Mouse (Mus musculus): ENCODE measurements around the gene Tgif1. TPM values are rescaled to one million over a fixed set of nuclear protein-coding genes. Genes with fewer than 3 reads are reported as not detected.

The Tgif1 gene
- total RNA-seq, 1 experiment = 74.6 TPM

DNA sequence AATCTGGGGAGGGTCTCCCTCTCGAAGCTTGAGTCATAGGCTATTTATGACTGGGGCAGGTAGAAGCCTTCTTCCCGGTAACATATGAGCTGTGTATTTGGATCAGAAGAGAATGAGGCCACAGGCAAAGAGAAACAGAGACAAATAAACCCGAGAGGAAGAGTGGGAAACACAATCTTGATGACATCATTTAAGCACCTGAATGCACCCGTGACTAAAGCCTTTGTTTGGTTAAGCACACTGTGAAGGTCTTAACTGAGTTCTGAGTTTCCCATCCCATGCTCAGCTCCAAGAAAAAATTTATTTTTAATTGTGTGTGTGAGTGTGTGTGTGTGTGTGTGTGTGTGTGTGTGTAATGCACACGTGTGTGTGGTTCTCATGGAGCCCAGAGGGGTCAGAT, 39.8 kb upstream of the Tgif1 start:
- Histone ChIP-seq H3K4me1 (ENCODE audit: control insufficient read depth in 2 of 2, insufficient read depth in 2 of 2, low read length in 2 of 2, poor library complexity in 1 of 2) (peaks cover 3 to 17% of the 10 kb centered on the region in 2 experiments), H3K36me3 (ENCODE audit: control insufficient read depth, insufficient read depth, low read length, poor library complexity, severe bottlenecking) (no peaks in the 10 kb centered on the region), H3K9ac (ENCODE audit: insufficient read depth, low read depth, low read length, poor library complexity, severe bottlenecking) (peak overlapping the region; percentile 63; the same call in 1 of the 2 replicates), H3K9me3 (ENCODE audit: control insufficient read depth, insufficient read depth, low read depth, low read length) (no peaks in the 10 kb centered on the region), H3K4me3 (ENCODE audit: insufficient read depth in 1 of 2, low read depth in 1 of 2, low read length in 2 of 2, poor library complexity in 1 of 2, severe bottlenecking in 1 of 2) (peak overlapping the region; percentile 59 to 64), H3K27ac (ENCODE audit: insufficient read depth, low read depth, low read length, poor library complexity, severe bottlenecking) (peak overlapping the region; percentile 97)
- TF ChIP-seq CHD2 (IDR thresholded peaks at IDR 0.05; ENCODE audit: low read depth, low read length) (no peak), ZNF384 (IDR thresholded peaks at IDR 0.05; ENCODE audit: low read depth, low read length) (no peak), MAFK (IDR thresholded peaks at IDR 0.05; ENCODE audit: insufficient read depth, low read depth, low read length) (no peak), HCFC1 (IDR thresholded peaks at IDR 0.05; ENCODE audit: borderline replicate concordance, insufficient read depth, low read length) (no peak), ZC3H11A (IDR thresholded peaks at IDR 0.05; ENCODE audit: borderline replicate concordance, low read depth, low read length) (no peak)
- in situ Hi-C loops (cut with MboI; ENCODE audit: low sequenced_read_pairs in 2 of 2, unreplicated experiment in 2 of 2) = no loop called here
- no peak for DNase-seq (ENCODE audit: low read depth, low spot score)

DNA sequence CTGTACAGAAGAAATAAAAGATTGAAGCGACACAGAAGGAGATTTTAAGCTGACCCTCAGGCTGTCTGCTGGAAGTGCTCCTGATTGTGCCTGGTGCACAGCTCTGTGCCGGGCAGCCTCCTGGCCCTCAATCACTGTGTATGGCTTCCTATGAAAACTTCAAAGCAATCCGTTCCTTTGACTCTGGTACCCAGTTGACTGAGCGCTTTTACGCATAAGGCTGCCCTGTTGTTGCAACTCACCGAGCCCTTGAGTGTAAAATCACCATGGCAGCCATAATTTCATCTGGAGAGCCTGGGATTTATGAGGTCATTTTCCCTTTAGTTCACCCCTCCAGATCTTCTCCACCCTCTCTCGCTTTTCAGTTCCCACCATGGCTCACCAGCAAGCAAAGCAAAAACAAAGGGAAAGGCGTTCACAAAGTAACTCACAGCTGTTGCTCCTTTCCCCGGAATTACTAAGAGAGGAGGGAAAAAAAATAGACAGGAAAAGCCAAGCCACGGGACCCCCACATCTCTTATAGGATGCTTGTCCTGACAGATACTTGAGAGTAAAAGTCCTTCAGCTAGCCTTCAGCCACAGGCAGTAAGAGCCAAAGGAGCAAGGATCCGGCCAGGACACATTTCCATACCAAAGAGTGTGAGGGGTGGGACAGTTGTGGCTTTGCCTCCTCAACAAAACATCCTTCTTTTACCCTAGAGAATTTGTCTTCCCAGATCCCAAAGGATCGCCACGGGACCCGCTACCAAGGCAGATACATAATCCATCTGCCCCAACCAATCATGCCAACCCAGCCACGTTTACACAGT, 39.1 kb upstream of the Tgif1 start:
- Histone ChIP-seq H3K9ac (ENCODE audit: insufficient read depth, low read depth, low read length, poor library complexity, severe bottlenecking) (peak overlapping the region; percentile 63), H3K9me3 (ENCODE audit: control insufficient read depth, insufficient read depth, low read depth, low read length) (no peaks in the 10 kb centered on the region)
- no peak for DNase-seq (ENCODE audit: low read depth, low spot score)

GRCm38 (mm10) chr17:70890571-70890970, 37.2 kb upstream of the Tgif1 start:
- DNase-seq (ENCODE audit: low read depth, low spot score) = no peak
- Histone ChIP-seq H3K4me3 (ENCODE audit: insufficient read depth in 1 of 2, low read depth in 1 of 2, low read length in 2 of 2, poor library complexity in 1 of 2, severe bottlenecking in 1 of 2) (no peak overlapping the region; a peak in 1 of 4 replicates), H3K27ac (ENCODE audit: insufficient read depth, low read depth, low read length, poor library complexity, severe bottlenecking) (no peak overlapping the region), H3K9me3 (ENCODE audit: control insufficient read depth, insufficient read depth, low read depth, low read length) (no peaks in the 10 kb centered on the region), H3K4me1 (ENCODE audit: control insufficient read depth in 2 of 2, insufficient read depth in 2 of 2, low read length in 2 of 2, poor library complexity in 1 of 2) (peaks cover 8 to 27% of the 10 kb centered on the region in 2 experiments), H3K36me3 (ENCODE audit: control insufficient read depth, insufficient read depth, low read length, poor library complexity, severe bottlenecking) (no peaks in the 10 kb centered on the region), H3K9ac (ENCODE audit: insufficient read depth, low read depth, low read length, poor library complexity, severe bottlenecking) (no peak overlapping the region)
- in situ Hi-C loops (cut with MboI; ENCODE audit: low sequenced_read_pairs in 2 of 2, unreplicated experiment in 2 of 2) = no loop called here
- TF ChIP-seq ZC3H11A (IDR thresholded peaks at IDR 0.05; ENCODE audit: borderline replicate concordance, low read depth, low read length) (no peak), ZNF384 (IDR thresholded peaks at IDR 0.05; ENCODE audit: low read depth, low read length) (no peak), CHD2 (IDR thresholded peaks at IDR 0.05; ENCODE audit: low read depth, low read length) (no peak), HCFC1 (IDR thresholded peaks at IDR 0.05; ENCODE audit: borderline replicate concordance, insufficient read depth, low read length) (no peak), MAFK (IDR thresholded peaks at IDR 0.05; ENCODE audit: insufficient read depth, low read depth, low read length) (no peak)

More for the DNA sequence above, 39.1 kb upstream of the Tgif1 start:
- H3K27ac ChIP-seq (ENCODE audit: insufficient read depth, low read depth, low read length, poor library complexity, severe bottlenecking) = peak overlapping the region; percentile 97
- H3K4me1 ChIP-seq (ENCODE audit: control insufficient read depth in 2 of 2, insufficient read depth in 2 of 2, low read length in 2 of 2, poor library complexity in 1 of 2) = peaks cover 8 to 23% of the 10 kb centered on the region in 2 experiments
- TF ChIP-seq HCFC1 (IDR thresholded peaks at IDR 0.05; ENCODE audit: borderline replicate concordance, insufficient read depth, low read length) (no peak), ZNF384 (IDR thresholded peaks at IDR 0.05; ENCODE audit: low read depth, low read length) (no peak), ZC3H11A (IDR thresholded peaks at IDR 0.05; ENCODE audit: borderline replicate concordance, low read depth, low read length) (no peak), MAFK (IDR thresholded peaks at IDR 0.05; ENCODE audit: insufficient read depth, low read depth, low read length) (no peak), CHD2 (IDR thresholded peaks at IDR 0.05; ENCODE audit: low read depth, low read length) (no peak)
- peak overlapping the region; percentile 59 to 64 for H3K4me3 ChIP-seq (ENCODE audit: insufficient read depth in 1 of 2, low read depth in 1 of 2, low read length in 2 of 2, poor library complexity in 1 of 2, severe bottlenecking in 1 of 2)
- H3K36me3 ChIP-seq (ENCODE audit: control insufficient read depth, insufficient read depth, low read length, poor library complexity, severe bottlenecking) = no peaks in the 10 kb centered on the region
- in situ Hi-C loops (cut with MboI; ENCODE audit: low sequenced_read_pairs in 2 of 2, unreplicated experiment in 2 of 2) = no loop called here

DNA sequence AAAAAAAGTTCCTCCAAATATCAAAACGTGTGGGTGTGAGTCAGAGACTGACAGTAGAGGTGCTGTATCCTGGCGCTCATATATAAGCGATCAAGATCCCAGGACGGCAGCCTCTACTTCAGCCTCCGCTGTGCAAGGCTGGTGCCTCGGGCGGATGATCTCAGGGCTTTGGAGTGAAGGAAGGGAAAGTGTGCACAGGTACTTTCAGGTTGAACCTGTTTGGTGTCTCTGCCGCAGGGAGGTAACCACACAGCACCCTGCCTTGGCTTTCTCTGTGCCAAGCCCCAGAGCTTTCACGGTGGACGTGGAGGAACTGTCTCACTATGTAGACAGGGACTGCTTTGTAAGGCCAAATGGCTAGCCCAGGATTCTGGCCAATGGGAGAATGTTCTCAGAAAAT, 35.3 kb upstream of the Tgif1 start:
- no peak overlapping the region for H3K4me3 ChIP-seq (ENCODE audit: insufficient read depth in 1 of 2, low read depth in 1 of 2, low read length in 2 of 2, poor library complexity in 1 of 2, severe bottlenecking in 1 of 2)
- peaks cover 8 to 23% of the 10 kb centered on the region in 2 experiments for H3K4me1 ChIP-seq (ENCODE audit: control insufficient read depth in 2 of 2, insufficient read depth in 2 of 2, low read length in 2 of 2, poor library complexity in 1 of 2)
- no peak overlapping the region for H3K9ac ChIP-seq (ENCODE audit: insufficient read depth, low read depth, low read length, poor library complexity, severe bottlenecking)
- TF ChIP-seq CHD2 (IDR thresholded peaks at IDR 0.05; ENCODE audit: low read depth, low read length) (no peak), ZC3H11A (IDR thresholded peaks at IDR 0.05; ENCODE audit: borderline replicate concordance, low read depth, low read length) (no peak), HCFC1 (IDR thresholded peaks at IDR 0.05; ENCODE audit: borderline replicate concordance, insufficient read depth, low read length) (no peak), ZNF384 (IDR thresholded peaks at IDR 0.05; ENCODE audit: low read depth, low read length) (no peak), MAFK (IDR thresholded peaks at IDR 0.05; ENCODE audit: insufficient read depth, low read depth, low read length) (no peak)
- no peaks in the 10 kb centered on the region for H3K9me3 ChIP-seq (ENCODE audit: control insufficient read depth, insufficient read depth, low read depth, low read length)
- in situ Hi-C loops (cut with MboI; ENCODE audit: low sequenced_read_pairs in 2 of 2, unreplicated experiment in 2 of 2) = no loop called here
- peak overlapping the region; percentile 33; the same call in 1 of the 2 replicates for H3K27ac ChIP-seq (ENCODE audit: insufficient read depth, low read depth, low read length, poor library complexity, severe bottlenecking)
- H3K36me3 ChIP-seq (ENCODE audit: control insufficient read depth, insufficient read depth, low read length, poor library complexity, severe bottlenecking) = no peaks in the 10 kb centered on the region
- no peak for DNase-seq (ENCODE audit: low read depth, low spot score)
